Mouse (Mus musculus): Measurements from ENCODE around the gene Rnf208.

- peak; percentile 97 for TF ChIP-seq CTCF (IDR thresholded peaks at IDR 0.05; ENCODE audit: borderline replicate concordance, insufficient read depth, low read depth, low read length)
- no peak for TF ChIP-seq POLR2A (IDR thresholded peaks at IDR 0.05; ENCODE audit: borderline replicate concordance, insufficient read depth, low read length)
Measured at GRCm38 (mm10) chr2:25193330-25193770, 48.7 kb upstream of the Rnf208 start.

Measured in cerebellum, adult 2 months (tissue).